ENCODE assay signal across 7 mouse cellular contexts in genomic region chr6:77633997-77634396, GRCm38 (mm10).
DNase-seq lines count a peak whose midpoint lies in the region; ATAC-seq and TF ChIP-seq lines count a peak whose summit lies in the region.

No protein-coding gene starts in this region.

- DNase-seq in MN1 (ENCODE audit: low spot score), result peak; percentile 20
- peak; percentile 48 to 57 for DNase-seq in left cerebral cortex, adult 8-10 months (ENCODE audit: low spot score in 2 of 2)
- peak; percentile 30 for DNase-seq in neural tube, embryonic 10.5 days (ENCODE audit: extremely low spot score, low spot score)

- H3K27ac ChIP-seq in ES-Bruce4 (ENCODE audit: insufficient read depth, low read length), result no peak overlapping the region
- H3K27ac ChIP-seq in cortical plate, adult 2 months (ENCODE audit: insufficient read depth, low read length), result no peak overlapping the region
- H3K27ac ChIP-seq in hindbrain, embryonic 15.5 days (replicated peaks), result no peak overlapping the region

- peak; percentile 78 for TF ChIP-seq CTCF in ES-Bruce4 (IDR thresholded peaks at IDR 0.05; ENCODE audit: low read depth, low read length)
- peak; percentile 85 for TF ChIP-seq CTCF in cortical plate, adult 2 months (IDR thresholded peaks at IDR 0.05; ENCODE audit: extremely low read depth, insufficient read depth, low read length)

- H3K4me1 ChIP-seq in ES-Bruce4 (ENCODE audit: control insufficient read depth, insufficient read depth, low read length), result no peaks in the 10 kb centered on the region
- H3K4me1 ChIP-seq in cortical plate, adult 2 months (ENCODE audit: control insufficient read depth, insufficient read depth, low read length), result no peaks in the 10 kb centered on the region
- no peaks in the 10 kb centered on the region for H3K4me1 ChIP-seq in hindbrain, embryonic 15.5 days (replicated peaks)

- ATAC-seq in hindbrain, embryonic 15.5 days (ENCODE audit: low FRiP score, low read depth), result peak; percentile 69; the same call in 1 of the 2 replicates
- ATAC-seq in erythroid progenitor cell, adult 5-6 weeks (replicated peaks; ENCODE audit: low FRiP score, poor library complexity, severe bottlenecking), result no peak

- no peak overlapping the region for H3K4me2 ChIP-seq in hindbrain, embryonic 15.5 days

- H3K9ac ChIP-seq in ES-Bruce4 (ENCODE audit: low read depth, poor library complexity, severe bottlenecking), result no peak overlapping the region
- H3K9ac ChIP-seq in hindbrain, embryonic 15.5 days, result no peak overlapping the region

- 27% methylated on average over 9 of the region's 9 CpGs for WGBS in hindbrain, embryonic 15.5 days

- H3K9me3 ChIP-seq in ES-Bruce4 (replicated peaks; ENCODE audit: control insufficient read depth, insufficient read depth, low read length, poor library complexity, severe bottlenecking), result no peaks in the 10 kb centered on the region
- no peaks in the 10 kb centered on the region for H3K9me3 ChIP-seq in hindbrain, embryonic 15.5 days

- H3K27me3 ChIP-seq in ES-Bruce4 (ENCODE audit: control insufficient read depth, insufficient read depth, low read length, poor library complexity, severe bottlenecking), result no peaks in the 10 kb centered on the region
- no peaks in the 10 kb centered on the region for H3K27me3 ChIP-seq in hindbrain, embryonic 15.5 days

- no peak for TF ChIP-seq EP300 in ES-Bruce4 (IDR thresholded peaks at IDR 0.05; ENCODE audit: insufficient read depth, low read depth, low read length)

- H3K4me3 ChIP-seq in ES-Bruce4 (ENCODE audit: low read depth, low read length), result no peak overlapping the region
- no peak overlapping the region for H3K4me3 ChIP-seq in cortical plate, adult 2 months (ENCODE audit: insufficient read depth, low read length)
- no peak overlapping the region for H3K4me3 ChIP-seq in hindbrain, embryonic 15.5 days

- TF ChIP-seq POLR2A in ES-Bruce4 (IDR thresholded peaks at IDR 0.05; ENCODE audit: insufficient read depth, low read length), result no peak
- TF ChIP-seq POLR2A in cortical plate, adult 2 months (IDR thresholded peaks at IDR 0.05; ENCODE audit: extremely low read depth, insufficient read depth, low read length), result no peak

- no peaks in the 10 kb centered on the region for H3K36me3 ChIP-seq in ES-Bruce4 (ENCODE audit: control insufficient read depth, insufficient read depth, low read length, poor library complexity, severe bottlenecking)
- H3K36me3 ChIP-seq in hindbrain, embryonic 15.5 days, result no peaks in the 10 kb centered on the region
